Mouse (Mus musculus) frontal cortex, adult (tissue): ENCODE measurements around the gene 2310009B15Rik.
A peak's percentile ranks its signal among the peaks of the same experiment; 100 is the strongest.

Experiments used
- ATAC-seq: cut with Nextera tagmentation; 2 replicates; pipeline ENCODE4 v1.9.2; 2017; ENCODE audit warnings: mild to moderate bottlenecking, moderate library complexity, mixed read lengths; ENCODE audit not compliant: low TSS enrichment

2310009B15Rik gene

GRCm38 (mm10) chr1:138856101-138856950, at the start of gene 2310009B15Rik:
TSS of gene 2310009B15Rik (minus strand) at chr1:138856852.
- ATAC-seq: peak; percentile 97

GRCm38 (mm10) chr1:138906256-138906655, 49.6 kb upstream of the 2310009B15Rik start:
- no peak for ATAC-seq

- no peak for ATAC-seq
Observed at GRCm38 (mm10) chr1:138905092-138905765, 48.6 kb upstream of the 2310009B15Rik start.

- no peak for ATAC-seq
Observed at GRCm38 (mm10) chr1:138903894-138904293, 47.2 kb upstream of the 2310009B15Rik start.

GRCm38 (mm10) chr1:138901431-138902117, 44.9 kb upstream of the 2310009B15Rik start:
- ATAC-seq: peak; percentile 88

- ATAC-seq: no peak
Observed at GRCm38 (mm10) chr1:138896088-138896487, 39.4 kb upstream of the 2310009B15Rik start.

- no peak for ATAC-seq
Observed at GRCm38 (mm10) chr1:138877470-138878254, 21.0 kb upstream of the 2310009B15Rik start.

GRCm38 (mm10) chr1:138876371-138877045, 19.9 kb upstream of the 2310009B15Rik start:
- ATAC-seq: peak; percentile 89

- ATAC-seq: no peak
Observed at GRCm38 (mm10) chr1:138850823-138851222, 5.8 kb downstream of the 2310009B15Rik start.

GRCm38 (mm10) chr1:138850161-138850539, 6.5 kb downstream of the 2310009B15Rik start:
- no peak for ATAC-seq

GRCm38 (mm10) chr1:138849531-138850160, 7.0 kb downstream of the 2310009B15Rik start:
- no peak for ATAC-seq

- no peak; the same call in 1 of the 2 replicates for ATAC-seq
Observed at GRCm38 (mm10) chr1:138848511-138849109, 8.0 kb downstream of the 2310009B15Rik start, which contains the start of gene Lhx9. TSS of gene Lhx9 (minus strand) at chr1:138848577.

- no peak for ATAC-seq
Observed at GRCm38 (mm10) chr1:138848026-138848425, 8.6 kb downstream of the 2310009B15Rik start.

- no peak for ATAC-seq
Observed at GRCm38 (mm10) chr1:138847146-138847545, 9.5 kb downstream of the 2310009B15Rik start.

- no peak for ATAC-seq
Observed at GRCm38 (mm10) chr1:138846581-138846980, 10.1 kb downstream of the 2310009B15Rik start.

- ATAC-seq: no peak
Observed at GRCm38 (mm10) chr1:138846131-138846530, 10.5 kb downstream of the 2310009B15Rik start.

- ATAC-seq: no peak
Observed at GRCm38 (mm10) chr1:138845481-138845880, 11.2 kb downstream of the 2310009B15Rik start.

- no peak for ATAC-seq
Observed at GRCm38 (mm10) chr1:138844166-138844565, 12.5 kb downstream of the 2310009B15Rik start.

- 0 out of 2 replicates have a peak, but pooled peaks have one; percentile 25 for ATAC-seq
Observed at GRCm38 (mm10) chr1:138843361-138844091, 13.1 kb downstream of the 2310009B15Rik start.
